Mouse (Mus musculus): Measurements from ENCODE around the gene Mr1.

DNA sequence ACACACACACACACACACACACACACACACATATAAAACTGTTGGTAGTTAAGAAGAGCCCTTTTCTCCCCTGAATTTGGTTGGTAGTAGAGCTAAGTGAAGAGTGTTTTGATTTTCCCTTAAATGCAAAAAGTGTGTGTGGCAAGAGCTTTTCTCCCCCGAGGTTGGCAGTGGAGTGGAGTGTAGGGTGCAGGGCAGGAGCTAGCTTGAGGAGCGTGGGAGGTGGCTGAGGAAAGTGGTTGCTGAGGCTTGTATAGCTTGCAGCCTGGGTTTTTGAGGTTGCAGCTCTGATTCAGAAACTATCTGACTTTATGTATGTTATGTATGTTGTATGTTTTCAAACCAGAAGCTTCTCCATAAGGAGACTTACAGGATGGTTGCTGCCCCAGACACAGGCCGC is 20.8 kb upstream of the Mr1 start:
- TF ChIP-seq CTCF (IDR thresholded peaks at IDR 0.05; ENCODE audit: low read depth) (no peak), EP300 (IDR thresholded peaks at IDR 0.05; ENCODE audit: low read depth) (no peak)
